Mouse (Mus musculus): Measurements from ENCODE around the gene Gm20708.

DNA sequence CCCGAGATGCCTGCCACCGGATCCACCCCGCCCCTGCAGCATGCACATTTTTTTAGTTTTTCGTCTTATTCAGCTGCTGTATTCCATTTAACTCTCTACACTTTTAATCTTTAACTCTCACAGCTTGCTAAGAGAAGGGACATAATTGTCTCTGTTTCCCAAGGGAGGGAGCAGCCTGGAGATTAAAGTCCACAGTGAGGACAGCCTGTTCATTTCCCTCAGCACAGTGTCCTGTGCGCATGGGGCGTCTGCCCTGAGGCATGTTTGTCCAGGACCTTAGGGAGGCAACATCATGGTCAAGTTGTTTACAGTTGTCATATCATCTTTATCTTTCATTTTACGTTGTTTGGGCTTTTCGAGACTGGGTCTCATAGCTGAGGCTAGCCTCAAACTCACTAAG lies 24.6 kb downstream of the Gm20708 start:
- TF ChIP-seq GATA1 (IDR thresholded peaks at IDR 0.05; ENCODE audit: low read length), result no peak
- TF ChIP-seq TAL1 (IDR thresholded peaks at IDR 0.05; ENCODE audit: low read length), result no peak
